Mouse (Mus musculus) MEL (cell line): ENCODE data around the gene Zfpm1. TPM values are rescaled to one million over a fixed set of nuclear protein-coding genes. Genes with fewer than 3 reads are reported as not detected.

Experiments used
- DNase-seq: peaks from one replicate; pipeline ENCODE4 v3.0.0; 2011; ENCODE audit warnings: low read depth, low spot score
- H3K27ac ChIP-seq: 2 replicates; pipeline ENCODE4 v1.5.1; 2012; ENCODE audit warnings: low read depth, mild to moderate bottlenecking, control low read depth, low read length, moderate library complexity; ENCODE audit not compliant: control insufficient read depth
- H3K27me3 ChIP-seq, 2 experiments: fragments of 150-350 bp in 1 of 2; sonication (generic) in 1 of 2; 2 replicates each; pipeline ENCODE4 v1.6.1; 2012; ENCODE audit warnings: low read length in 2 of 2, mild to moderate bottlenecking in 2 of 2, improper control_type of control experiment in 1 of 2, moderate library complexity in 1 of 2; ENCODE audit not compliant: insufficient read depth in 2 of 2, control insufficient read depth in 1 of 2
- H3K36me3 ChIP-seq, 2 experiments: 2 replicates each; pipeline ENCODE4 v1.6.1; 2012 to 2014; ENCODE audit warnings: low read length in 2 of 2, improper control_type of control experiment in 1 of 2, inconsistent platforms in 1 of 2, mild to moderate bottlenecking in 1 of 2; ENCODE audit not compliant: insufficient read depth in 2 of 2, control insufficient read depth in 1 of 2
- H3K4me1 ChIP-seq, 2 experiments: fragments of 150-350 bp in 1 of 2; sonication (generic) in 1 of 2; 2 replicates each; pipeline ENCODE4 v1.6.1; 2012; ENCODE audit warnings: low read length in 2 of 2, improper control_type of control experiment in 1 of 2, mild to moderate bottlenecking in 1 of 2; ENCODE audit not compliant: insufficient read depth in 2 of 2, control insufficient read depth in 1 of 2
- H3K4me3 ChIP-seq, 2 experiments: fragments of 150-350 bp in 1 of 2; sonication (generic) in 1 of 2; 2 replicates each; pipeline ENCODE4 v1.5.1; 2012; ENCODE audit warnings: low read depth in 2 of 2, low read length in 2 of 2, mild to moderate bottlenecking in 2 of 2, moderate library complexity in 2 of 2, control low read depth in 1 of 2, improper control_type of control experiment in 1 of 2; ENCODE audit not compliant: control insufficient read depth in 1 of 2, insufficient read depth in 1 of 2
- H3K79me2 ChIP-seq: 2 replicates; pipeline ENCODE4 v1.6.1; 2012; ENCODE audit warnings: mild to moderate bottlenecking, low read length, moderate library complexity; ENCODE audit not compliant: control insufficient read depth, poor library complexity, insufficient read depth
- H3K9ac ChIP-seq: 2 replicates; pipeline ENCODE4 v1.6.1; 2012; ENCODE audit warnings: low read depth, mild to moderate bottlenecking, control low read depth, low read length, moderate library complexity; ENCODE audit not compliant: control insufficient read depth, poor library complexity, severe bottlenecking
- H3K9me3 ChIP-seq: fragments of 150-350 bp; sonication (generic); replicated peaks from 2 replicates; pipeline ENCODE4 v1.6.1; 2012; ENCODE audit warnings: mild to moderate bottlenecking, low read length, improper control_type of control experiment, moderate library complexity; ENCODE audit not compliant: insufficient read depth
- ELF1 ChIP-seq: IDR thresholded peaks from 2 replicates; pipeline ENCODE4 v1.6.1; 2014; ENCODE audit warnings: low read depth, mild to moderate bottlenecking, inconsistent platforms, low read length, improper control_type of control experiment, moderate library complexity
- EP300 ChIP-seq, 2 experiments: IDR thresholded peaks; 2 replicates each; pipeline ENCODE4 v1.6.1; 2011; ENCODE audit warnings: improper control_type of control experiment in 2 of 2, low read length in 2 of 2, low read depth in 1 of 2, mild to moderate bottlenecking in 1 of 2
- GABPA ChIP-seq: IDR thresholded peaks from 2 replicates; pipeline ENCODE4 v1.6.1; 2012; ENCODE audit warnings: low read depth, mild to moderate bottlenecking, inconsistent platforms, low read length, improper control_type of control experiment, moderate library complexity
- GATA1 ChIP-seq: IDR thresholded peaks from 2 replicates; pipeline ENCODE4 v1.6.1; 2011; ENCODE audit warnings: low read depth, low read length, improper control_type of control experiment
- JUND ChIP-seq: IDR thresholded peaks from 2 replicates; pipeline ENCODE4 v1.6.1; 2011; ENCODE audit warnings: low read depth, mild to moderate bottlenecking, improper control_type of control experiment, low read length
- MAZ ChIP-seq: IDR thresholded peaks from 2 replicates; pipeline ENCODE4 v1.6.1; 2012; ENCODE audit warnings: low read depth, mild to moderate bottlenecking, inconsistent platforms, low read length, improper control_type of control experiment
- MEF2A ChIP-seq: IDR thresholded peaks from 2 replicates; pipeline ENCODE4 v1.6.1; 2014; ENCODE audit warnings: low read depth, mild to moderate bottlenecking, inconsistent platforms, low read length, improper control_type of control experiment; ENCODE audit not compliant: poor library complexity, insufficient replicate concordance, severe bottlenecking; ENCODE audit errors: extremely low read depth
- MXI1 ChIP-seq: IDR thresholded peaks from 2 replicates; pipeline ENCODE4 v1.6.1; 2011; ENCODE audit warnings: mild to moderate bottlenecking, low read depth, low read length, improper control_type of control experiment
- POLR2A ChIP-seq, 2 experiments: IDR thresholded peaks; 2 replicates each; pipeline ENCODE4 v1.6.1; 2011 to 2012; ENCODE audit warnings: low read length in 2 of 2, mild to moderate bottlenecking in 2 of 2, control low read depth in 1 of 2, improper control_type of control experiment in 1 of 2, low read depth in 1 of 2, moderate library complexity in 1 of 2; ENCODE audit not compliant: control insufficient read depth in 1 of 2, insufficient read depth in 1 of 2, poor library complexity in 1 of 2
- POLR2AphosphoS2 ChIP-seq: IDR thresholded peaks from 2 replicates; pipeline ENCODE4 v1.6.1; 2011; ENCODE audit warnings: low read length, improper control_type of control experiment
- POLR2AphosphoS5 ChIP-seq: IDR thresholded peaks from 2 replicates; pipeline ENCODE4 v1.6.1; 2012; ENCODE audit warnings: low read depth, borderline replicate concordance, mild to moderate bottlenecking, inconsistent platforms, low read length, moderate library complexity, mixed read lengths
- RAD21 ChIP-seq: IDR thresholded peaks from 2 replicates; pipeline ENCODE4 v1.6.1; 2011; ENCODE audit warnings: mild to moderate bottlenecking, low read depth, low read length, improper control_type of control experiment
- RCOR1 ChIP-seq: IDR thresholded peaks from 2 replicates; pipeline ENCODE4 v1.6.1; 2012; ENCODE audit warnings: low read depth, mild to moderate bottlenecking, inconsistent platforms, low read length, improper control_type of control experiment
- SMC3 ChIP-seq: IDR thresholded peaks from 2 replicates; pipeline ENCODE4 v1.6.1; 2011; ENCODE audit warnings: low read depth, low read length, improper control_type of control experiment
- TAL1 ChIP-seq: IDR thresholded peaks from 2 replicates; pipeline ENCODE4 v1.6.1; 2012; ENCODE audit warnings: mild to moderate bottlenecking, inconsistent platforms, low read length, moderate library complexity, mixed read lengths
- UBTF ChIP-seq: IDR thresholded peaks from 2 replicates; pipeline ENCODE4 v1.6.1; 2012; ENCODE audit warnings: low read depth, mild to moderate bottlenecking, inconsistent platforms, low read length, improper control_type of control experiment, moderate library complexity, borderline replicate concordance; ENCODE audit not compliant: insufficient read depth
- USF1 ChIP-seq: IDR thresholded peaks from 2 replicates; pipeline ENCODE4 v1.6.1; 2014; ENCODE audit warnings: low read depth, mild to moderate bottlenecking, inconsistent platforms, low read length, improper control_type of control experiment, moderate library complexity
- USF2 ChIP-seq, 2 experiments: IDR thresholded peaks; 2 replicates each; pipeline ENCODE4 v1.6.1; 2011 to 2012; ENCODE audit warnings: improper control_type of control experiment in 2 of 2, low read length in 2 of 2, borderline replicate concordance in 1 of 2, inconsistent platforms in 1 of 2, low read depth in 1 of 2, mild to moderate bottlenecking in 1 of 2; ENCODE audit not compliant: insufficient read depth in 1 of 2
- ZKSCAN1 ChIP-seq: IDR thresholded peaks from 2 replicates; pipeline ENCODE4 v1.6.1; 2012; ENCODE audit warnings: low read depth, mild to moderate bottlenecking, inconsistent platforms, low read length, improper control_type of control experiment, moderate library complexity
- ZMIZ1 ChIP-seq: IDR thresholded peaks from 2 replicates; pipeline ENCODE4 v1.6.1; 2012; ENCODE audit warnings: low read depth, mild to moderate bottlenecking, inconsistent platforms, low read length, improper control_type of control experiment, moderate library complexity
- ZNF384 ChIP-seq: IDR thresholded peaks from 2 replicates; pipeline ENCODE4 v1.6.1; 2012; ENCODE audit warnings: low read depth, mild to moderate bottlenecking, inconsistent platforms, low read length, improper control_type of control experiment
- polyA plus RNA-seq, 2 experiments: library from polyadenylated mRNA; stranded (reverse) in 1 of 2; unstranded in 1 of 2; fragments of >175 nt in 1 of 2; fragments of >200 nt in 1 of 2; gene quantifications; 2 replicates each; pipeline versions ENCODE4 v1.2.1 to v1.2.4; 2012; ENCODE audit warnings: low replicate concordance in 2 of 2, low read depth in 1 of 2; ENCODE audit not compliant: insufficient read length in 2 of 2, insufficient read depth in 1 of 2, missing spikeins in 1 of 2
- total RNA-seq: library from RNA; depleted of rRNA; stranded (reverse); fragments of 300-350 nt; gene quantifications from 2 replicates; pipeline ENCODE4 v1.2.3, GENCODE M21; 2012

The Zfpm1 gene
- total and polyA plus RNA-seq, 3 experiments = 133 to 343 (median 260) TPM

DNA sequence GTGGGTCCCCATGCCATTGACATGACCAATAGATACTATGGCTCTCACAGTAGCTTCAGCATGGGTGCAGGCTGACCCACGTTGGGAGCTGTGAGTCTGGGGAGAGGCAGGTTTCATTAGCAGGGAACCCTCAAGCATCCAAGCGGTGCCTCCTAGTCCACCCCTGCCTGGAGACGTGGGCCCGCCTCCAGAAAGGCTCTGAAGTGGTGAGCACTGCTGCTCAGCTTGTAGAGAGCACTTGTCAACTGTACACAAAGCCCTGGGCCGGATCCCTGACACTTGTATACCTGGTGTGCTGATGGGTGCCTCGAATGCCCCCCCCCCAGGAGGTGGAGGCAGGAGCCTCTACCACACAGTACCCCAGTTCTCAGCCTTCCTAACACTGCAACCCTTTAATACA is 21.5 kb downstream of the Zfpm1 start:
- H3K9ac ChIP-seq = no peak overlapping the region

DNA sequence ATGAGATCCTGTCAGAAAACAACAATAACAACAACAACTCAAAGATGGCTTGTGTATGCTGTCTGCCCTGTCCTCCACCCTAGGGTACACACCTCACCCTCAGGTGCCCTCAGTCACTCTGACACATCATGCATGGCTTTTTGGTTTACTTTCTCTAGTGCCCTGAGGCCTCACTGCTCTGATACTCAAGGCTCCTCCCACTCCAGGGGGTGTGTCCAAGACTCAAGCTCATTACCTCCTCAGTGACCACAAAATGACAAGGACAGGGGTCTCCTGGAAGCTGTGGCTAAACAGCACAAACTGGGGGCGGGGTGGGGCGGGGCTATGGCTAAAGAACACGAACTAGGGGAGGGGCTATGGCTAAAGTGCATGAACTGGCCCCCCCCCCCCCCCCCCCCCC is 22.1 kb downstream of the Zfpm1 start:
- Histone ChIP-seq H3K27ac (peak overlapping the region; percentile 1; the same call in 1 of the 2 replicates), H3K4me3 (no peak overlapping the region), H3K27me3 (no peaks in the 10 kb centered on the region), H3K4me1 (peaks cover 14 to 42% of the 10 kb centered on the region in 2 experiments), H3K9me3 (no peaks in the 10 kb centered on the region), H3K36me3 (peaks cover 24 to 35% of the 10 kb centered on the region in 2 experiments), H3K79me2 (peaks cover 53% of the 10 kb centered on the region), H3K9ac (no peak overlapping the region)
- DNase-seq = peak; percentile 64
- no peak for TF ChIP-seq ZNF384
- no peak for TF ChIP-seq SMC3
- TF ChIP-seq JUND = no peak
- no peak for TF ChIP-seq GABPA
- no peak for TF ChIP-seq POLR2AphosphoS2
- TF ChIP-seq MXI1 = no peak
- no peak for TF ChIP-seq RAD21

More for the DNA sequence above, 21.5 kb downstream of the Zfpm1 start:
- no peak overlapping the region for H3K27ac ChIP-seq
- H3K27me3 ChIP-seq = no peaks in the 10 kb centered on the region
- DNase-seq = no peak
- H3K36me3 ChIP-seq = peaks cover 24 to 33% of the 10 kb centered on the region in 2 experiments
- H3K4me1 ChIP-seq = peaks cover 8 to 40% of the 10 kb centered on the region in 2 experiments
- H3K79me2 ChIP-seq = peaks cover 59% of the 10 kb centered on the region
- H3K4me3 ChIP-seq = no peak overlapping the region
- TF ChIP-seq POLR2AphosphoS5 (no peak), EP300 (IDR thresholded peaks at IDR 0.05; ENCODE audit: low read depth in 1 of 2, low read length in 2 of 2) (no peak), POLR2A (IDR thresholded peaks at IDR 0.05; ENCODE audit: control insufficient read depth in 1 of 2, insufficient read depth in 1 of 2, low read depth in 1 of 2, low read length in 2 of 2, poor library complexity in 1 of 2) (no peak), ZKSCAN1 (no peak), MEF2A (no peak), USF2 (IDR thresholded peaks at IDR 0.05; ENCODE audit: borderline replicate concordance in 1 of 2, insufficient read depth in 1 of 2, low read depth in 1 of 2, low read length in 2 of 2) (no peak), ELF1 (no peak), TAL1 (no peak), UBTF (no peak), RCOR1 (no peak), JUND (no peak), ZMIZ1 (no peak), GATA1 (no peak), USF1 (no peak), MAZ (no peak), MXI1 (no peak), RAD21 (no peak)
- no peaks in the 10 kb centered on the region for H3K9me3 ChIP-seq
